Mouse (Mus musculus): Measurements from ENCODE around the gene Btbd9. TPM values are rescaled to one million over a fixed set of nuclear protein-coding genes. Genes with fewer than 3 reads are reported as not detected.

Btbd9 gene
- total and polyA plus RNA-seq, 2 experiments from 2014 or later, result 85.5 to 138 TPM

DNA sequence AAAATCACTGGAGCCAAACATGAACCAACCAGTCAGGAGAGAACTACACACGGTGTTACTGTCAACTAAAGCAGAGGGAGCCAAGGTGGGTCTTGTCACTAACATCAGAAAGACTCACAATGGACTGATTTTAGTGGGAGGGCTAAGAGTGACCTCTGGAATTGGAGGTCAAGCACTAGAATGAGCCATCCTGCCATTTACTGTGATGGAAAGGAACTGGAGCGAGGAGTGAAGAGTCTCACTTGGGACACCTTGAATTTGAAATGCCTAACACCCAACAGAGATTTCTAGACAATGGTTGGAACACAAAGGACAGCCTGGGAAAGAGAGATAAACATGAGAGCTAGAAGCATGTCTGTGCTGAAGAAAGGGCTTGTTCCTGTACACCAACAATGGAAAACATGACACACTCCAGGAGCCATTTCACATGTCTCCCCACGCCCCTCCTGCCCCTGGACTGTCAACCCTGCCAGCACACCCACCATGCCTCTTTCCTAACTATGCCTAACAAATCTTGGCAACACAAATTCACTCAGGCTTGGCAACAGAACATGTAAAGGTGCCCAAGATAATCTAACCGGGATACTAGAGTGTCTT, 152.9 kb downstream of the Btbd9 start:
- no peak for TF ChIP-seq CTCF (IDR thresholded peaks at IDR 0.05)
- WGBS, result 64% methylated on average over 4 of the region's 4 CpGs
- H3K27me3 ChIP-seq (ENCODE audit: insufficient read depth, low read length), result no peaks in the 10 kb centered on the region
- H3K36me3 ChIP-seq (ENCODE audit: insufficient read depth, low read length), result no peaks in the 10 kb centered on the region
- H3K27ac ChIP-seq (ENCODE audit: low read depth, low read length), result no peak overlapping the region
- no peaks in the 10 kb centered on the region for H3K9me3 ChIP-seq (ENCODE audit: low read length)
- H3K4me1 ChIP-seq (ENCODE audit: insufficient read depth, low read length), result peaks cover 7% of the 10 kb centered on the region
- no peak overlapping the region for H3K4me3 ChIP-seq (ENCODE audit: low read depth, low read length)
- H3K4me2 ChIP-seq (ENCODE audit: low read depth, low read length, poor library complexity, severe bottlenecking), result no peak overlapping the region
- ATAC-seq (ENCODE audit: low FRiP score) (no peak), DNase-seq (ENCODE audit: low spot score) (no peak)
- no peak overlapping the region for H3K9ac ChIP-seq (replicated peaks; ENCODE audit: low read length, poor library complexity, severe bottlenecking)

DNA sequence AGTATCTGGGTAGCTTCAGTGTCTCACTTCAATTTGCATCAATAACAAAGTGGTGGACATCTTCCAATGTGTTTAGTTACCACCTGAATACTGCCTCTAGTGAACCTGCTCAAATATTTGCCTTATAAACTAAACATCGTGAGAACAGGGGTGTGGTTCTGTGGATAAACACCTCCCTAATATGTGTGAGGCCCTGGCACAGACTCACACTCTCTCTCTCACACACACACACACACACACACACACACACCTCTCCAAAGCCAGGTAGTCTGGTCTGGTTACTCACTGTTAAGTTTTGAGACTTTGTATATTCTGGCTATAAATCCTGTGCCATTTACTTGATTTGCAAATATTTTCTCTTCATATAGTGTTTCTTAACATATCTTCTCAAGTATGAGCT, 154.0 kb downstream of the Btbd9 start:
- WGBS, result 81% methylated on average over 1 of the region's 1 CpGs
- H3K27me3 ChIP-seq (ENCODE audit: insufficient read depth, low read length), result no peaks in the 10 kb centered on the region
- no peak for TF ChIP-seq CTCF (IDR thresholded peaks at IDR 0.05)
- H3K9ac ChIP-seq (replicated peaks; ENCODE audit: low read length, poor library complexity, severe bottlenecking), result no peak overlapping the region
- no peak overlapping the region for H3K4me3 ChIP-seq (ENCODE audit: low read depth, low read length)
- DNase-seq (ENCODE audit: low spot score), result no peak
- H3K36me3 ChIP-seq (ENCODE audit: insufficient read depth, low read length), result no peaks in the 10 kb centered on the region
- H3K4me2 ChIP-seq (ENCODE audit: low read depth, low read length, poor library complexity, severe bottlenecking), result no peak overlapping the region
- H3K27ac ChIP-seq (ENCODE audit: low read depth, low read length), result no peak overlapping the region
- peaks cover 7% of the 10 kb centered on the region for H3K4me1 ChIP-seq (ENCODE audit: insufficient read depth, low read length)
- ATAC-seq (ENCODE audit: low FRiP score), result no peak
- H3K9me3 ChIP-seq (ENCODE audit: low read length), result no peaks in the 10 kb centered on the region

DNA sequence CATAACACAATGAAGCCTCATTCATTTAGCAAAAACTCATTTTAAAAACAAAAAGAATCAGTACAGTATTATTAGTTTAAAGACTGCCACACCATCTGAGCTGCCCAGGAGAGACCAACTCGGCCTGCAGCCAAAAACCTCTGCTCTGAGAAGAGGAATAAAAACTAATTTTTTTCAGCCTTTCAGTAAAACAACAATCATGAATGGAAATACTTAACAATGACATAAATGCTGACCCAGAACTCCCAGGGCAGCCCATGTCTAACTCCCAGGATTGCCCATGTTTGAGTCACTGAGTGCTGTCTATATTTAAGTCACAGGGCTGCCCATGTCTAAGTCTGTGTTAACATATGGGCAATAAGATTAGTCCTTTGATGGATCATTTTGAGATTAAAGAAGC, 155.0 kb downstream of the Btbd9 start:
- no peak overlapping the region for H3K4me3 ChIP-seq (ENCODE audit: low read depth, low read length)
- no peak overlapping the region for H3K9ac ChIP-seq (replicated peaks; ENCODE audit: low read length, poor library complexity, severe bottlenecking)
- H3K9me3 ChIP-seq (ENCODE audit: low read length), result no peaks in the 10 kb centered on the region
- no peak overlapping the region for H3K4me2 ChIP-seq (ENCODE audit: low read depth, low read length, poor library complexity, severe bottlenecking)
- WGBS, result 63% methylated on average over 1 of the region's 1 CpGs
- peaks cover 7% of the 10 kb centered on the region for H3K4me1 ChIP-seq (ENCODE audit: insufficient read depth, low read length)
- no peaks in the 10 kb centered on the region for H3K36me3 ChIP-seq (ENCODE audit: insufficient read depth, low read length)
- TF ChIP-seq CTCF (IDR thresholded peaks at IDR 0.05), result no peak
- H3K27ac ChIP-seq (ENCODE audit: low read depth, low read length), result no peak overlapping the region
- H3K27me3 ChIP-seq (ENCODE audit: insufficient read depth, low read length), result no peaks in the 10 kb centered on the region
- ATAC-seq (ENCODE audit: low FRiP score) (no peak), DNase-seq (ENCODE audit: low spot score) (no peak)

DNA sequence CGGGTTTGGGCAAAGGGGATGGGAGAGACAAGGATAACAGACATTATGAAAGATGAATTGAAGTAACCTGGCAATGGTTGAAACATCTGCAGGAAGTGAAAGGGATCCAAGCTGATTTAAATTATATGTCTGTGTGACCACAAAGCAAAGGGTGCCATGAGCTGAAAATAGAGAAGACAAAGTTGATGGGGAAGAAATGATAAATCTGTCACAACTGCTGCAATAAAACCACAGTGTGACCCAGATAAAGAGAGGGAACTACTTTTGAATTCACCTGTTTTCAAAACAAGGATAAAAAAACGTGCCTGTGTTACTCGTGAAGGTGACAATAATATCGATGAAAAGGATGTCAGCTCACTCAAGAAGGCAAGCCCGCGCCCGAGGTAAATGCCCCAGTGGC, 156.8 kb downstream of the Btbd9 start:
- H3K4me3 ChIP-seq (ENCODE audit: low read depth, low read length), result no peak overlapping the region
- WGBS, result 57% methylated on average over 7 of the region's 7 CpGs
- H3K27ac ChIP-seq (ENCODE audit: low read depth, low read length), result no peak overlapping the region
- ATAC-seq (ENCODE audit: low FRiP score) (no peak), DNase-seq (ENCODE audit: low spot score) (no peak)
- no peaks in the 10 kb centered on the region for H3K36me3 ChIP-seq (ENCODE audit: insufficient read depth, low read length)
- no peaks in the 10 kb centered on the region for H3K9me3 ChIP-seq (ENCODE audit: low read length)
- no peak for TF ChIP-seq CTCF (IDR thresholded peaks at IDR 0.05)
- H3K4me1 ChIP-seq (ENCODE audit: insufficient read depth, low read length), result peaks cover 7% of the 10 kb centered on the region
- H3K4me2 ChIP-seq (ENCODE audit: low read depth, low read length, poor library complexity, severe bottlenecking), result no peak overlapping the region
- H3K9ac ChIP-seq (replicated peaks; ENCODE audit: low read length, poor library complexity, severe bottlenecking), result no peak overlapping the region
- H3K27me3 ChIP-seq (ENCODE audit: insufficient read depth, low read length), result no peaks in the 10 kb centered on the region

DNA sequence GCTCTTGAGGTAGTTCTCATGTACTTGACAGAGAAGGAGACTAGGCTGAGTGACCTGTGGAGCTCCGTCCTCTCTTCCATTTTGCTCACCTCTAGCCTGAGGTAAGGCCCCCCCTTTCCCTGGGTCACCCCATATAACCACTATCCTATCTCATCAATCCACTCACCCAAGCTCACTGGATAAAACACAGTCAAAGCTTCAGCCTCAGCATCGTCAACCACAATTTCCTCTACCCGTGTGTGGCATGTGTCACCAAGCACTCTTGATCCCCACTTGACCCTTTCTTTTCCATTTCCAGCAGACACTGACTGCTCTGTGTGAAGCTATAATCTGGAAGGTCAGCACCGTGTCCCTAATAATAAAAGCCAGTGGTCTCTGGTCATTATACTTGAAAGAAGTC, 157.8 kb downstream of the Btbd9 start:
- no peak for ATAC-seq (ENCODE audit: low FRiP score)
- 78% methylated on average over 4 of the region's 4 CpGs for WGBS
- no peak for TF ChIP-seq CTCF (IDR thresholded peaks at IDR 0.05)

DNA sequence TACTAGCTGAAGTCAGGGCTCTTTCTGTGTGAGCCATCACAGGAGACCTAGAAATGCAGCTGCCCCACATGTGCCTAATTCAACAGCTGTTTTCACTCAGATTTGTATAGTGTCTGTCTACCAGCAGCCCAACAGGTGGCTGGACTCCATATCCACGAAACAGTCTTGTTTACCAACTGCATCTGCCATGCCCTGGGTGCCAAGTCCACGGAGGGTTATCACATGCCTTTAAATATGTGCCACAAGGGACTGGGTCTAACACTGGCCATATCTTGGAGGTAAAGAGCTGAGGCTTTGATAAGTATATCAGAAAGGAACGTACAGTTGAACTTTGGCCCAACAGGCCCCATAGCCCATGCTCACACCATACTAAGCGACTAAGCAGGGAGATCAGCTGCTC, 159.2 kb downstream of the Btbd9 start:
- Histone ChIP-seq H3K9me3 (ENCODE audit: low read length) (no peaks in the 10 kb centered on the region), H3K4me3 (ENCODE audit: low read depth, low read length) (no peak overlapping the region), H3K9ac (replicated peaks; ENCODE audit: low read length, poor library complexity, severe bottlenecking) (no peak overlapping the region), H3K4me2 (ENCODE audit: low read depth, low read length, poor library complexity, severe bottlenecking) (no peak overlapping the region), H3K36me3 (ENCODE audit: insufficient read depth, low read length) (no peaks in the 10 kb centered on the region), H3K27ac (ENCODE audit: low read depth, low read length) (no peak overlapping the region), H3K4me1 (ENCODE audit: insufficient read depth, low read length) (peaks cover 7% of the 10 kb centered on the region), H3K27me3 (ENCODE audit: insufficient read depth, low read length) (no peaks in the 10 kb centered on the region)
- TF ChIP-seq CTCF (IDR thresholded peaks at IDR 0.05), result no peak
- 87% methylated on average over 4 of the region's 4 CpGs for WGBS
- ATAC-seq (ENCODE audit: low FRiP score) (no peak), DNase-seq (ENCODE audit: low spot score) (no peak)

More for the DNA sequence above, 157.8 kb downstream of the Btbd9 start:
- H3K4me2 ChIP-seq (ENCODE audit: low read depth, low read length, poor library complexity, severe bottlenecking), result no peak overlapping the region
- H3K36me3 ChIP-seq (ENCODE audit: insufficient read depth, low read length), result no peaks in the 10 kb centered on the region
- no peaks in the 10 kb centered on the region for H3K27me3 ChIP-seq (ENCODE audit: insufficient read depth, low read length)
- no peak overlapping the region for H3K9ac ChIP-seq (replicated peaks; ENCODE audit: low read length, poor library complexity, severe bottlenecking)
- no peaks in the 10 kb centered on the region for H3K9me3 ChIP-seq (ENCODE audit: low read length)
- no peak overlapping the region for H3K4me3 ChIP-seq (ENCODE audit: low read depth, low read length)
- no peak for DNase-seq (ENCODE audit: low spot score)
- H3K4me1 ChIP-seq (ENCODE audit: insufficient read depth, low read length), result peaks cover 7% of the 10 kb centered on the region
- no peak overlapping the region for H3K27ac ChIP-seq (ENCODE audit: low read depth, low read length)

Measured in midbrain, postnatal 0 days (tissue).